Mouse (Mus musculus) neural tube, embryonic 12.5 days (tissue): ENCODE measurements around the gene Pdzd11. TPM values are rescaled to one million over a fixed set of nuclear protein-coding genes. Genes with fewer than 3 reads are reported as not detected.

Source experiments
- ATAC-seq: fragments of 200-750 bp; cut with Nextera tagmentation; 2 replicates; pipeline ENCODE4 v1.8.0; 2017; ENCODE audit warnings: low read depth, mild to moderate bottlenecking, moderate TSS enrichment, moderate library complexity; ENCODE audit not compliant: low FRiP score
- H3K27ac ChIP-seq: fragments of 300-500 bp; sonication (generic); 2 replicates; pipeline ENCODE4 v1.5.1; 2016
- H3K27me3 ChIP-seq: fragments of 300-500 bp; sonication (generic); replicated peaks from 2 replicates; pipeline ENCODE4 v1.6.1; 2016; ENCODE audit warnings: mild to moderate bottlenecking
- H3K36me3 ChIP-seq: fragments of 300-500 bp; sonication (generic); 2 replicates; pipeline ENCODE4 v1.6.1; 2016; ENCODE audit warnings: mild to moderate bottlenecking
- H3K4me1 ChIP-seq: fragments of 300-500 bp; sonication (generic); 2 replicates; pipeline ENCODE4 v1.6.1; 2016
- H3K4me2 ChIP-seq: fragments of 300-500 bp; sonication (generic); replicated peaks from 2 replicates; pipeline ENCODE4 v1.6.1; 2016; ENCODE audit warnings: mild to moderate bottlenecking
- H3K4me3 ChIP-seq: fragments of 300-500 bp; sonication (generic); 2 replicates; pipeline ENCODE4 v1.5.1; 2016
- H3K9ac ChIP-seq: fragments of 300-500 bp; sonication (generic); 2 replicates; pipeline ENCODE4 v1.6.1; 2016; ENCODE audit warnings: mild to moderate bottlenecking
- H3K9me3 ChIP-seq: fragments of 300-500 bp; sonication (generic); 2 replicates; pipeline ENCODE4 v1.6.1; 2016; ENCODE audit warnings: mild to moderate bottlenecking
- whole genome bisulfite sequencing: fragments of 180-500 bp; shearing (Covaris S2); methylation state at CpG from one replicate; pipeline ENCODE4 v1.1.7; 2016; 5-methylcytosine and 5-hydroxymethylcytosine counted together
- polyA plus RNA-seq: library from polyadenylated mRNA; unstranded; fragments of >200 nt; fragmentation: Nextera tagmentation; extraction: Ambion mirVana; gene quantifications from 2 replicates; pipeline ENCODE4 v1.2.1, GENCODE M21; 2016

The Pdzd11 gene
- polyA plus RNA-seq, result 115 and 117 TPM in 2 replicates

DNA sequence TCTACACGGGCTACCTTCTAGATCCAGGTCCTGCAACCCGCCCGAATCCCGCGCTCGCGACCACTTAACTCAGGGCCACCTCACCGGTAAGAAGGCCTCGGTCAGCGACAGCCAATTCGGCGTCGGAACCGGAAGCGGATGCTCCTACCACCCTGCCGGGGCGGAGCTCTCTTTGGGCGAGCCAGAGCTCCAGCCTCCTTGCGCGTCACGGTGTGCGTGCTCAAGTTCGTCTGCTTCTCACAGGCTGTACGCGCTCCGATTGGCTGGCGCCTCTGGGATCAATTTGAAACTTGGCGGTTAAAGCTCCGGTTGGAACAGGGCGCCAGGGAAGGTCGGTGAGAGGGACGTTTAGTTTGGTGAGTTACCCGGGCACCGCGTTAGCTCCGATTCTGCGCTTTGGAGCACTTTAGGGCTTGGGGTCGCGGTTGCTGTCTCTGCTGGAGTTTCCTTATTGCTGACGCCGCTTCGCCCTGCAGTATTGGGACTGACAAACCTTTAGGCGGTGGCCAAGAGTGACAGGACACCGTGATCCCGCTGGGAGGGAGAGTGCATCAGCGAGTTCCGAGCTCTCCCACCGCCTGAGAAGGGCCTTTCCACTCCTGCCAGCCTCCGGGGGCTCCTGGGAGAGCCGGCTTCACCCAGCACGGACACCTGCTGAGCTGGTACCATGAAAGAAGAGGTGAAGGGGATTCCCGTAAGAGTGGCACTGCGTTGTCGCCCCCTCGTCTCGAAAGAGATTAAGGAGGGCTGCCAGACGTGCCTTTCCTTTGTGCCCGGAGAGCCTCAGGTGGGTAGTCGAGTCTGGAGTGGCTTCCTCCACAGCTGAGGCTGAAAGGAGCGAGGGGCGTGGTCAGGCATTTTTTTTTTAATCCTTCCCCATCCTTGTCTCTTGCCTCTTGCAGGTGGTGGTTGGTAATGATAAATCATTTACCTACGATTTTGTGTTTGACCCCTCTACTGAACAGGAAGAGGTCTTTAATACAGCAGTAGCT lies at the start of gene Pdzd11:
Gene Pdzd11, minus strand, starts transcription at position 767 of the 992 bp plus-strand sequence.
- ATAC-seq, result peak; percentile 100
- no peaks in the 10 kb centered on the region for H3K4me1 ChIP-seq
- H3K4me3 ChIP-seq, result peak within 1 kb of the TSS; percentile 49
- H3K4me2 ChIP-seq, result peak within 1 kb of the TSS; percentile 72
- peak within 1 kb of the TSS; percentile 61 for H3K9ac ChIP-seq
- no peaks in the 10 kb centered on the region for H3K9me3 ChIP-seq
- 23% methylated on average over 62 of the region's 62 CpGs for whole genome bisulfite sequencing
- H3K36me3 ChIP-seq, result 0 out of 2 replicates have a peak, but pooled peaks cover 4% of the 10 kb centered on the region
- H3K27ac ChIP-seq, result no peak within 1 kb of the TSS
- H3K27me3 ChIP-seq, result no peaks in the 10 kb centered on the region

DNA sequence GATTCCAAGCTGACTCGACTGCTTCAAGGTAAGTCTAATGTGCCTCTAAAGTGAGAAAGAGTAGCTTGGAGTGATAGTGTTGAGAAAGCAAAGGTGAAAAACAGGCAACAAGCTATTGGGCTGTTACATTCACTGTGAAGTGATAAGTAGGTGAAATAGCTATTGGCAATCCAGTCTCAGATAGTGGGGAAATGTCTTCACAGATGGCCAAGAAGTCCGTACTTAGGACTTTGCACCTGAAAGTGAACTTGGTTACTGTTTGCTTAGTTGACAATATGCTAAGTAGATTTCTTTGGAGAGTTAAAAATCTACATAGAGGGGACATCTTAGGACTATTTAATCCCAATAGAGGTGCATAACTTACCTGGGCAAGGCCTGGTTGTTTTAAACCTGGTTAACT lies 38.5 kb upstream of the Pdzd11 start:
- Histone ChIP-seq H3K9ac (no peak overlapping the region), H3K27me3 (no peaks in the 10 kb centered on the region), H3K9me3 (no peaks in the 10 kb centered on the region), H3K4me2 (no peak overlapping the region), H3K36me3 (no peaks in the 10 kb centered on the region), H3K4me3 (no peak overlapping the region), H3K4me1 (no peaks in the 10 kb centered on the region), H3K27ac (no peak overlapping the region)
- 90% methylated on average over 2 of the region's 2 CpGs for WGBS
- ATAC-seq, result no peak

DNA sequence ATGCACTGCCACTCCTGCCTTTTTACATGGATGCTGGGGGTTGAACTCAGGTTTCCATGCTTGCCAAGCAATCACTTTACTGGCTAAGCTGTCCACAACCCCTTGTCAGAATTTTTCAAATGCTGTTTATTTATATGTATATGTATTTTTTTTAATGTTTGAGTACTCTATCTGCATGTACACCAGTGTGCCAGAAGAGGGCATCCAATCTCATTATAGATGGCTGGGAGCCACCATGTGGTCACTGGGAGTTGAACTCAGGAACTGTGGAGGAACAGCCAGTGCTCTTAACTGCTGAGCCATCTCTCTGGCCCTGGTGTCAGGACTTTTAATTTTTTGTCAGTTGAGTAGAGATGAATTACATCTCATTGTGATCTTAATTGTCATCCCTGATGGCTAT lies 26.5 kb upstream of the Pdzd11 start:
- H3K27me3 ChIP-seq, result no peaks in the 10 kb centered on the region
- H3K9ac ChIP-seq, result no peak overlapping the region
- no peaks in the 10 kb centered on the region for H3K9me3 ChIP-seq
- no peak overlapping the region for H3K27ac ChIP-seq
- H3K4me2 ChIP-seq, result no peak overlapping the region
- ATAC-seq, result no peak
- H3K4me3 ChIP-seq, result no peak overlapping the region
- H3K36me3 ChIP-seq, result no peaks in the 10 kb centered on the region
- H3K4me1 ChIP-seq, result no peaks in the 10 kb centered on the region

DNA sequence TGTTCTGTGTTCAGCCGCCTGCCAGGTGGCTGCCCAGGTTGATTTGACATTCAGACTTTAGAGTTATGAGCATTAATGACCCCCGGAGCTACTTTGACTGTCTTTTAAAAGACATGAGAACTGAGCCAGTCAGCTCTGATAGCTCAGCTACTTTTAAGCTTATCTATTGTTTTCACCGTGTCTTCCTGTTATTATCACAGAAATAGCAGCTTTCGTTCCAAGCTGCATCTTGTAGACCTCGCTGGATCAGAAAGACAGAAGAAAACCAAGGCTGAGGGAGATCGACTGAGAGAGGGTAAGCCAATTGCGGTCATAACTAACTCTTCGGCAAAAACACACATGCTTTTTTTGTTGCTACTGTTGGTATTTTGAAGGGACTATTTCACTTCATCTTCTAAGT lies 12.1 kb upstream of the Pdzd11 start:
- H3K4me3 ChIP-seq, result no peak overlapping the region
- H3K4me1 ChIP-seq, result no peaks in the 10 kb centered on the region
- no peaks in the 10 kb centered on the region for H3K9me3 ChIP-seq
- 90% methylated on average over 8 of the region's 8 CpGs for WGBS
- H3K27ac ChIP-seq, result no peak overlapping the region
- H3K9ac ChIP-seq, result no peak overlapping the region
- H3K36me3 ChIP-seq, result no peaks in the 10 kb centered on the region
- no peaks in the 10 kb centered on the region for H3K27me3 ChIP-seq
- no peak for ATAC-seq
- no peak overlapping the region for H3K4me2 ChIP-seq

DNA sequence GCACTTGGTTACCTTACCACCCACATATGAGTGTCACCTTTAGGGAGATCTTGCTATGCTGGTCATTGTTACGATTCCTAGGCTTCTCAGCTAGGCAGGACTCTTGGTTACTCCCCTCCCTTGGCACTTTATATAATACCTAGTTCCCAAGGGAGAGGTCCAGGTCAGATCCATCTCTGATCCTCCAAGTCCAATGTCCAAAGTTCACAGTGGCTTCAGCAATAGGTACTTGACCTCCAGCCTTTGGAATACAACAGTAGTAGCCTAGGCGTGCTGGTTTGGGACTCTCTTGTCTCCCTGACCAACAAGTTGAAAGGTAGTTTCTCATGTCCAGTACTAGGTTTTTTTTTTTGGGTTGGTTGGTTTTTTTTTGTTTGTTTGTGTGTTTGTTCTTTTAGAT lies 2.7 kb upstream of the Pdzd11 start:
- Histone ChIP-seq H3K9ac (no peak overlapping the region), H3K4me1 (no peaks in the 10 kb centered on the region), H3K27me3 (no peaks in the 10 kb centered on the region), H3K4me3 (no peak overlapping the region), H3K36me3 (no peaks in the 10 kb centered on the region), H3K4me2 (no peak overlapping the region), H3K9me3 (no peaks in the 10 kb centered on the region), H3K27ac (no peak overlapping the region)
- ATAC-seq, result no peak
- 90% methylated on average over 2 of the region's 2 CpGs for WGBS

DNA sequence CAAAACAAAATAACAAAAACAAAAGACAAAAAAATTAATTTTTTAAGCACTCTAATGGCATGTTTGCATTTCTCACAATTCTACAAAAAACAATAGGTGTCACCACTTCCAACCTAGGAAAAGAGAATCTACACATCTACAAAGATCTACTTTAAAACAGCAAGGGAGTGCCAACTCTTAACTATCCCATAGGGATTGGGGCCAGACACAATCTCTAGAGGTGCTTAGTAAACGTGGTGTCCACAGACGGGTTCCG lies 894 bp downstream of the Pdzd11 start, which contains the start of gene Kif4:
Gene Kif4, plus strand, starts transcription at position 192 of the 256 bp plus-strand sequence.
- peak within 1 kb of the TSS; percentile 49 for H3K4me3 ChIP-seq
- no peak within 1 kb of the TSS for H3K27ac ChIP-seq
- no peaks in the 10 kb centered on the region for H3K9me3 ChIP-seq
- peak within 1 kb of the TSS; percentile 72 for H3K4me2 ChIP-seq
- peak within 1 kb of the TSS; percentile 61 for H3K9ac ChIP-seq
- H3K27me3 ChIP-seq, result no peaks in the 10 kb centered on the region
- no peaks in the 10 kb centered on the region for H3K4me1 ChIP-seq
- WGBS, result 23% methylated on average over 3 of the region's 3 CpGs
- H3K36me3 ChIP-seq, result 0 out of 2 replicates have a peak, but pooled peaks cover 4% of the 10 kb centered on the region
- ATAC-seq, result no peak

DNA sequence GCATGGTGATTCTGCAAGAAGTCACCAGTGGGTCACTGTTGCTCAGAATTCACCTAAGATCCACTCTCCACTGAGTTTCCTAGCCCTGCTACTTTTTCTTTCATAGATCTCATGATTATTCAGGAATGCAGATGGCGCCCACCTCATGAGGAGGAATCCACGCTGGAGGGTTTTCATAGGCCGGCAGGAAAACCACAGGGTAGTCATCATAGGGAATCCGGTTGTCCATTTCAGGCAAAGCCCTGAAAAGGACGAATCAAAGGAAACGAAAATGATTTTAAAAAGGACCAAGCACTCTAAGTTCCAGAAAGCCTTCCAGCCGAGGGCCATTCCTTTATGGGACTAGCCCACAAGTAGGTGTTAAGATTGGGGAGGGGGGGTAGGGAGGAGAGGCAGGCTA lies 1.2 kb downstream of the Pdzd11 start:
- Histone ChIP-seq H3K9me3 (no peaks in the 10 kb centered on the region), H3K36me3 (0 out of 2 replicates have a peak, but pooled peaks cover 4% of the 10 kb centered on the region), H3K9ac (peak overlapping the region; percentile 44), H3K4me2 (peak overlapping the region; percentile 57), H3K27ac (no peak overlapping the region), H3K27me3 (no peaks in the 10 kb centered on the region), H3K4me1 (no peaks in the 10 kb centered on the region), H3K4me3 (peak overlapping the region; percentile 49)
- 49% methylated on average over 7 of the region's 7 CpGs for WGBS
- ATAC-seq, result peak; percentile 6; the same call in 1 of the 2 replicates

DNA sequence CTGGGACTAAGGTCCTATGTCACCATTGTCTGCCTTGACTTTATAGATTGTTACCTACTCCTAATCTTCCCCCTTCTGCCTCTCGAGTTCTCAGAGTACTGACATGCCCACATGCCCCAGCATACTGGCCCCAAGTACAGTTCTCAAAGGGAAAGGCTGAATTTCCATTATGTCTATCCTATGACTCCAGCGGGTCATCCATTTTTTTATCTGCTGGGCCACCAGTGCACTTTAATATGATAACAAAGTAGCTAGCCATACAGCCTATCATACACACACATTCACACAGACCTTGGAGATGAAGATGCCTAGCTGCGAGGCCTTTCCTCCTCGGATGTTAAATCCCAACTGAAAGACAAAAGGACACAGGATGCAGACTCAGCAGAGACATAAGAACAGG lies 2.1 kb downstream of the Pdzd11 start:
- no peak overlapping the region for H3K27ac ChIP-seq
- ATAC-seq, result no peak
- no peaks in the 10 kb centered on the region for H3K27me3 ChIP-seq
- H3K36me3 ChIP-seq, result 0 out of 2 replicates have a peak, but pooled peaks cover 4% of the 10 kb centered on the region
- H3K9ac ChIP-seq, result no peak overlapping the region
- no peaks in the 10 kb centered on the region for H3K9me3 ChIP-seq
- no peak overlapping the region for H3K4me2 ChIP-seq
- H3K4me1 ChIP-seq, result no peaks in the 10 kb centered on the region
- 93% methylated on average over 4 of the region's 4 CpGs for WGBS
- no peak overlapping the region for H3K4me3 ChIP-seq

DNA sequence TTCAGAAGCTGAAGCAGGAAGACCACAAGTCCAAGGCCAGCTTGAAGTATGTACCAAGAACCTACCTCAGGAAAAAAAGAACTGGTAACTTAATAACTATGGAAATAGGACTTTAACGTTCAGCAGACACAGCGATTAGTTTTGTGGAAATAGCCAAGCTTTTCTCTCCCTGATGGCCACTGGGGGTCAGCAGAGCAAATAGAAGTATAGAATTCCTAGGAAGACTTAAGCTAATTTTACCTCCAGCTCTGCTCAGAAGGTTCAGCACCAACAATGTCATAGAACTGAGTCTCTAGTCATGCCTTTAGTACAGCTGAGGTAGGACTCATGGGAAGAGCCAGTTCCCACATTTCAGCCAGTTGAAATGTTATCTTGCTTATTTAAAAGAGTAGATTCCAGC lies 5.0 kb downstream of the Pdzd11 start:
- Histone ChIP-seq H3K4me2 (no peak overlapping the region), H3K9ac (no peak overlapping the region), H3K36me3 (0 out of 2 replicates have a peak, but pooled peaks cover 4% of the 10 kb centered on the region), H3K4me1 (no peaks in the 10 kb centered on the region), H3K27ac (no peak overlapping the region), H3K4me3 (no peak overlapping the region), H3K9me3 (no peaks in the 10 kb centered on the region), H3K27me3 (no peaks in the 10 kb centered on the region; the same call in 1 of the 2 replicates)
- 78% methylated on average over 2 of the region's 2 CpGs for WGBS
- ATAC-seq, result no peak

DNA sequence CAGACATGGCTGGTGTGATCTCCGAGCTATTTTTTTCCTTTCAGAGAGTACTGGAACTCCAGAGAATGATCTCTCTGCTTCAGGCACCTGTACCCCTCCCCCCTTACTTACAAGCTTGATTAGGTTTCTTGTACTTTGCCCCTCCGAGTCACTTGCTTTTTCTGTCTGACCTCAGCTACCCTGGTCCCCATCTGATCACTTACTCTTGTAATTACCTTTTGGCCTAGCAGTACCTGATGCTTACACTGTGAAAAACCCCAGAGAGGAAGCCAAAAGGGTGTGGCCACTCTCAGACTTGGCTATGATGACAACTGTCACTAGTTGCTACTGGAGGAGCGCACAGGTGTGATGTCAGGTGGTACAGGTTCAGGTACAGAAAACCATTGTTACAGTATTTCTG lies 7.9 kb downstream of the Pdzd11 start:
- Histone ChIP-seq H3K4me3 (no peak overlapping the region), H3K9me3 (no peaks in the 10 kb centered on the region), H3K27ac (no peak overlapping the region), H3K36me3 (0 out of 2 replicates have a peak, but pooled peaks cover under 1% of the 10 kb centered on the region), H3K27me3 (no peaks in the 10 kb centered on the region; the same call in 1 of the 2 replicates), H3K4me1 (no peaks in the 10 kb centered on the region), H3K9ac (no peak overlapping the region), H3K4me2 (no peak overlapping the region)
- 68% methylated on average over 3 of the region's 3 CpGs for WGBS
- ATAC-seq, result no peak

DNA sequence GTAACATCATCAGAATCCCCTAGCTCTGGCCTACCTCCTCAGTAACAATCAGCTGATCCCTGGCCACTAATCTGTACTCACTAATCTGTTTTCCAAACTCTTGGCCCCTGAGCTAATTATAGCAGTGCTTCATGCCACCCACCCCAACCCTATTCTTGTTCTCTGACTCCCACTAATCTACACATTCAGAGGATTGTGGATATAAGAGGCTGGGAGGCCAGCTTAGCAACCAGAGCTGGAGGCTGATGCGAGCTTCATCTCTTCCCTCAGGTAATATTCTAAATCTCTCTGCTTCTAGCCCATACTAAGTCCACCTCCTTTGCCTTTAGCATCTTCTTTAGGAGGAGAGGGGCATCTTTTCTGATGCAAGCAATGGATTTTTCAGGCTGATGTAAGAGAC lies 21.1 kb downstream of the Pdzd11 start, which contains the start of gene Arr3:
Gene Arr3, plus strand, starts transcription at position 184 of the 400 bp plus-strand sequence.
- Histone ChIP-seq H3K4me1 (no peaks in the 10 kb centered on the region), H3K4me2 (no peak within 1 kb of the TSS), H3K9me3 (no peaks in the 10 kb centered on the region), H3K36me3 (no peaks in the 10 kb centered on the region), H3K27ac (no peak within 1 kb of the TSS), H3K4me3 (no peak within 1 kb of the TSS), H3K9ac (no peak within 1 kb of the TSS), H3K27me3 (no peaks in the 10 kb centered on the region)
- no peak for ATAC-seq
- 79% methylated on average over 1 of the region's 1 CpGs for WGBS

DNA sequence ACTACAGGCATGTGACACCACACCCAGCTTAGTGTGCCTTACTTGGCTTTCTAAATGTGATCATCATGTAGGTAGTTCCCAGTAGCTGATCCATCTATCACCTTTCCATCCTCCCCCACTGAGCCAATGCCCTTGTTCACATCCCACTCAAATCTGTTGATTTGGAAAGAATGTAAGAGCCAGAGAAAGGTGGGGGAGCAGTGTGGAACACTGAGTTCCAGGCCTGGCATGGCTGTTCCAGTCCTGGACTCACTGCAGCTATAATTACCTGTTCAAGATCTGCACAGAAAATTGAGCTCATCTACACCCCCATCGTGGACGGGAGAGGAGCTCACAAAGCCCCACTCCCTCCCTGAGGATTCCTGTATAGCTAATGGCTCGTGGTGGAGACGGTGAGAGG lies 26.6 kb downstream of the Pdzd11 start:
- H3K9me3 ChIP-seq, result no peaks in the 10 kb centered on the region
- H3K4me1 ChIP-seq, result no peaks in the 10 kb centered on the region
- H3K4me3 ChIP-seq, result no peak overlapping the region
- 78% methylated on average over 4 of the region's 4 CpGs for WGBS
- no peak overlapping the region for H3K27ac ChIP-seq
- ATAC-seq, result no peak
- no peak overlapping the region for H3K4me2 ChIP-seq
- H3K27me3 ChIP-seq, result no peaks in the 10 kb centered on the region; the same call in 1 of the 2 replicates
- H3K9ac ChIP-seq, result no peak overlapping the region
- H3K36me3 ChIP-seq, result no peaks in the 10 kb centered on the region
